Mouse (Mus musculus): ENCODE data around the gene Rnaseh2c. TPM values are rescaled to one million over a fixed set of nuclear protein-coding genes. Genes with fewer than 3 reads are reported as not detected.

The Rnaseh2c gene
- polyA plus RNA-seq, 1 experiment from 2014 or later, result 81.0 TPM

- TF ChIP-seq CTCF (IDR thresholded peaks at IDR 0.05; ENCODE audit: low read depth), result no peak
- H3K4me3 ChIP-seq (ENCODE audit: low read depth, low read length), result no peak overlapping the region
- no peak overlapping the region for H3K9ac ChIP-seq (ENCODE audit: low read depth, low read length)
- H3K27me3 ChIP-seq (replicated peaks; ENCODE audit: control insufficient read depth, insufficient read depth, low read length), result no peaks in the 10 kb centered on the region
- no peaks in the 10 kb centered on the region; the same call in 1 of the 2 replicates for H3K4me1 ChIP-seq (replicated peaks; ENCODE audit: control insufficient read depth, insufficient read depth, low read length)
- no peaks in the 10 kb centered on the region for H3K9me3 ChIP-seq (ENCODE audit: control insufficient read depth)
- H3K36me3 ChIP-seq (ENCODE audit: control insufficient read depth, insufficient read depth), result no peaks in the 10 kb centered on the region
- 65% methylated on average over 2 of the region's 2 CpGs for WGBS
- no peak overlapping the region for H3K27ac ChIP-seq (ENCODE audit: low read depth, low read length)
- no peak for ATAC-seq
- H3K4me2 ChIP-seq (replicated peaks; ENCODE audit: low read depth), result no peak overlapping the region
Measured at GRCm38 (mm10) chr19:5614953-5615352, 13.3 kb downstream of the Rnaseh2c start.

- WGBS, result 79% methylated on average over 4 of the region's 4 CpGs
- Histone ChIP-seq H3K27ac (ENCODE audit: low read depth, low read length) (no peak overlapping the region), H3K9ac (ENCODE audit: low read depth, low read length) (no peak overlapping the region), H3K4me1 (replicated peaks; ENCODE audit: control insufficient read depth, insufficient read depth, low read length) (no peaks in the 10 kb centered on the region), H3K36me3 (ENCODE audit: control insufficient read depth, insufficient read depth) (no peaks in the 10 kb centered on the region), H3K27me3 (replicated peaks; ENCODE audit: control insufficient read depth, insufficient read depth, low read length) (no peaks in the 10 kb centered on the region), H3K4me2 (replicated peaks; ENCODE audit: low read depth) (no peak overlapping the region), H3K4me3 (ENCODE audit: low read depth, low read length) (no peak overlapping the region), H3K9me3 (ENCODE audit: control insufficient read depth) (no peaks in the 10 kb centered on the region)
- no peak for ATAC-seq
- no peak for TF ChIP-seq CTCF (IDR thresholded peaks at IDR 0.05; ENCODE audit: low read depth)
Measured at GRCm38 (mm10) chr19:5620007-5620406, 18.3 kb downstream of the Rnaseh2c start.

DNA sequence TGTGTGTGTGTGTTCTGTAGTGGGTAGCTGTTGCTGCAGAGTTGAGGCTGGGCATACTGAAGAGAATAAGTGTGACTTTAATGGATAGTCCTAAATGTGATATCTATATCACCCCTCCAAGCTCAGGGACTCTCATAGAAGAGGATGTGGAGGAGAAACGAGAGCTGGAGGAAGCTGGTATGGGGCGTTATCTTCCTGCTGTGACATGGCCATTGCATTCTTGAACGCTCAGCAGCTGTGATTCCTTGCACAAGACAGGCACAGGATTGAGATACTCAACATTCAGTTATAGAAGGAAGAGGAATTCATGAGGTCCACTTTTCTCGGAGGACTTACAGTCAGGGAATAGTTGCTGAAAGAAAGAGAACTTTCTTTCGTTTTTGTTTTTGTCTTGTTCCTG, 20.2 kb downstream of the Rnaseh2c start:
- no peak overlapping the region for H3K9ac ChIP-seq (ENCODE audit: low read depth, low read length)
- no peak overlapping the region for H3K4me2 ChIP-seq (replicated peaks; ENCODE audit: low read depth)
- 74% methylated on average over 5 of the region's 5 CpGs for WGBS
- no peaks in the 10 kb centered on the region for H3K27me3 ChIP-seq (replicated peaks; ENCODE audit: control insufficient read depth, insufficient read depth, low read length)
- no peak for TF ChIP-seq CTCF (IDR thresholded peaks at IDR 0.05; ENCODE audit: low read depth)
- no peaks in the 10 kb centered on the region for H3K36me3 ChIP-seq (ENCODE audit: control insufficient read depth, insufficient read depth)
- ATAC-seq, result no peak
- H3K27ac ChIP-seq (ENCODE audit: low read depth, low read length), result no peak overlapping the region
- no peak overlapping the region for H3K4me3 ChIP-seq (ENCODE audit: low read depth, low read length)
- H3K9me3 ChIP-seq (ENCODE audit: control insufficient read depth), result no peaks in the 10 kb centered on the region
- no peaks in the 10 kb centered on the region for H3K4me1 ChIP-seq (replicated peaks; ENCODE audit: control insufficient read depth, insufficient read depth, low read length)

- no peak overlapping the region for H3K27ac ChIP-seq (ENCODE audit: low read depth, low read length)
- H3K27me3 ChIP-seq (replicated peaks; ENCODE audit: control insufficient read depth, insufficient read depth, low read length), result no peaks in the 10 kb centered on the region
- no peaks in the 10 kb centered on the region for H3K36me3 ChIP-seq (ENCODE audit: control insufficient read depth, insufficient read depth)
- no peak for TF ChIP-seq CTCF (IDR thresholded peaks at IDR 0.05; ENCODE audit: low read depth)
- H3K4me1 ChIP-seq (replicated peaks; ENCODE audit: control insufficient read depth, insufficient read depth, low read length), result no peaks in the 10 kb centered on the region
- no peak overlapping the region for H3K4me2 ChIP-seq (replicated peaks; ENCODE audit: low read depth)
- WGBS, result 86% methylated on average over 8 of the region's 8 CpGs
- ATAC-seq, result no peak
- no peak overlapping the region for H3K4me3 ChIP-seq (ENCODE audit: low read depth, low read length)
- H3K9me3 ChIP-seq (ENCODE audit: control insufficient read depth), result no peaks in the 10 kb centered on the region
- H3K9ac ChIP-seq (ENCODE audit: low read depth, low read length), result no peak overlapping the region
Measured at GRCm38 (mm10) chr19:5625311-5625710, 23.6 kb downstream of the Rnaseh2c start.

DNA sequence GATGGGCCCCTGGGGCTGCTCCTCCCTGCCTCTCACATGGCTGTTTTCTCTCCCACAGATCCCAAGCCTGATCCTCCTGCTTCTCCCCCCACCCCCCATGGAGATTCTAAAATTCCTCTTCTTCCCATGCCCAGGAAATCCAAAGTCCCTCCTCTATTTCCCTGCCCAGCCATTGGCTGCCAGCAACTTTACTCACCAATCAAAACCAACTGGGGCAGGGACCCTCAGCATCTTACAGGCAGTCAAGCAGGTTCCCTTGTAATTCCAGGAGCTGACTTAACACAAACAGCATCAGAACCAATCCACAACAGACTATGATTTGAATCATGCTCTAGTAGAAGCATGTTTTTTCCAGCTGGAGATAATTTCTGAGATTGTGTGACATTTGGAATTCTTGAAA, 28.2 kb downstream of the Rnaseh2c start:
- no peaks in the 10 kb centered on the region for H3K36me3 ChIP-seq (ENCODE audit: control insufficient read depth, insufficient read depth)
- no peak for ATAC-seq

GRCm38 (mm10) chr19:5632120-5632519, 30.4 kb downstream of the Rnaseh2c start:
- no peaks in the 10 kb centered on the region for H3K9me3 ChIP-seq (ENCODE audit: control insufficient read depth)
- no peaks in the 10 kb centered on the region for H3K27me3 ChIP-seq (replicated peaks; ENCODE audit: control insufficient read depth, insufficient read depth, low read length)
- no peak for TF ChIP-seq CTCF (IDR thresholded peaks at IDR 0.05; ENCODE audit: low read depth)
- WGBS, result 79% methylated on average over 9 of the region's 9 CpGs
- no peak for ATAC-seq
- H3K4me3 ChIP-seq (ENCODE audit: low read depth, low read length), result no peak overlapping the region
- H3K4me2 ChIP-seq (replicated peaks; ENCODE audit: low read depth), result no peak overlapping the region
- no peaks in the 10 kb centered on the region; the same call in 1 of the 2 replicates for H3K4me1 ChIP-seq (replicated peaks; ENCODE audit: control insufficient read depth, insufficient read depth, low read length)
- no peak overlapping the region for H3K27ac ChIP-seq (ENCODE audit: low read depth, low read length)
- no peak overlapping the region for H3K9ac ChIP-seq (ENCODE audit: low read depth, low read length)
- H3K36me3 ChIP-seq (ENCODE audit: control insufficient read depth, insufficient read depth), result no peaks in the 10 kb centered on the region

More for the DNA sequence above, 28.2 kb downstream of the Rnaseh2c start:
- no peaks in the 10 kb centered on the region for H3K9me3 ChIP-seq (ENCODE audit: control insufficient read depth)
- no peak overlapping the region for H3K9ac ChIP-seq (ENCODE audit: low read depth, low read length)
- no peaks in the 10 kb centered on the region for H3K4me1 ChIP-seq (replicated peaks; ENCODE audit: control insufficient read depth, insufficient read depth, low read length)
- H3K27ac ChIP-seq (ENCODE audit: low read depth, low read length), result no peak overlapping the region
- H3K4me3 ChIP-seq (ENCODE audit: low read depth, low read length), result no peak overlapping the region
- no peak overlapping the region for H3K4me2 ChIP-seq (replicated peaks; ENCODE audit: low read depth)
- TF ChIP-seq CTCF (IDR thresholded peaks at IDR 0.05; ENCODE audit: low read depth), result no peak
- H3K27me3 ChIP-seq (replicated peaks; ENCODE audit: control insufficient read depth, insufficient read depth, low read length), result no peaks in the 10 kb centered on the region

DNA sequence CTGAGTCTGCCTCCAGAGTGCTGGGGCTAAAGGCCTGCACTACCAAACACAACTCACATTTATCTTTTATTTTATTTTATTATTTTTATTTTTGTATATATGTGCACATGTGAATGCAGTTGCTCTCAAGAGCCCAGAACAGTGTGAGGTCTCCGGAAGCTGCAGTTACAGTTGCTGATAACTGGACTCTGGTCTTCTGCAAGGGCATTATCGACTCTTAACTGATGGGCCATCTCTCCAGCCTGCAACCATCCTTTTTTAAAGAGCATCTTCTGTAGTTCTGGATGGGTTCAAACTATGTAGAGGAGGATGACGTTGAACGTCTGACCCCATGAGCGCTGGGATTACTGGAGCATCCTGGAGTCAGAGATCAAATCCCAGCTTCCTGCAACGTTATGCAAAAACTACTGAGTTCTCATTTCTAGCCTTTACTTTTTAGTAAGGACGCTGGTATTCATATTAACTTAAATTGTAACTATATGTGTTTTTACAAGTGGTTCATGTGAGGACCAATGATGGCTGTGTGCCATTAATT, 34.4 kb downstream of the Rnaseh2c start:
- ATAC-seq, result no peak
- WGBS, result 67% methylated on average over 7 of the region's 7 CpGs
- H3K27ac ChIP-seq (ENCODE audit: low read depth, low read length), result no peak overlapping the region

More for the DNA sequence above, 34.4 kb downstream of the Rnaseh2c start:
- Histone ChIP-seq H3K4me3 (ENCODE audit: low read depth, low read length) (no peak overlapping the region), H3K9ac (ENCODE audit: low read depth, low read length) (no peak overlapping the region), H3K4me1 (replicated peaks; ENCODE audit: control insufficient read depth, insufficient read depth, low read length) (peaks cover 6% of the 10 kb centered on the region; the same call in 1 of the 2 replicates), H3K9me3 (ENCODE audit: control insufficient read depth) (no peaks in the 10 kb centered on the region), H3K36me3 (ENCODE audit: control insufficient read depth, insufficient read depth) (peaks cover 20% of the 10 kb centered on the region), H3K27me3 (replicated peaks; ENCODE audit: control insufficient read depth, insufficient read depth, low read length) (no peaks in the 10 kb centered on the region), H3K4me2 (replicated peaks; ENCODE audit: low read depth) (no peak overlapping the region)
- TF ChIP-seq CTCF (IDR thresholded peaks at IDR 0.05; ENCODE audit: low read depth), result no peak
